Mouse (Mus musculus) stomach, embryonic 16.5 days (tissue): ENCODE data around the gene Arpc4. TPM values are rescaled to one million over a fixed set of nuclear protein-coding genes. Genes with fewer than 3 reads are reported as not detected.

Experiments used
- ATAC-seq: fragments of 200-750 bp; cut with Nextera tagmentation; 2 replicates; pipeline ENCODE4 v1.8.0; 2017; ENCODE audit warnings: moderate number of reproducible peaks, moderate TSS enrichment; ENCODE audit not compliant: insufficient read depth, low FRiP score
- H3K27ac ChIP-seq: fragments of 300-500 bp; sonication (generic); 2 replicates; pipeline ENCODE4 v1.5.1; 2014; ENCODE audit warnings: low read length
- H3K27me3 ChIP-seq: fragments of 300-500 bp; sonication (generic); 2 replicates; pipeline ENCODE4 v1.6.1; 2014; ENCODE audit warnings: low read length, control low read depth, mixed read lengths; ENCODE audit not compliant: control insufficient read depth, insufficient read depth
- H3K36me3 ChIP-seq: fragments of 300-500 bp; sonication (generic); 2 replicates; pipeline ENCODE4 v1.6.1; 2014; ENCODE audit warnings: low read length; ENCODE audit not compliant: control insufficient read depth, insufficient read depth
- H3K4me1 ChIP-seq: fragments of 300-500 bp; sonication (generic); 2 replicates; pipeline ENCODE4 v1.6.1; 2014; ENCODE audit warnings: low read length, control low read depth, mixed read lengths; ENCODE audit not compliant: control insufficient read depth, insufficient read depth
- H3K4me2 ChIP-seq: fragments of 300-500 bp; sonication (generic); 2 replicates; pipeline ENCODE4 v1.6.1; 2014; ENCODE audit warnings: low read depth, low read length, mixed read lengths
- H3K4me3 ChIP-seq: fragments of 300-500 bp; sonication (generic); replicated peaks from 2 replicates; pipeline ENCODE4 v1.5.1; 2014; ENCODE audit warnings: mild to moderate bottlenecking, low read length
- H3K9ac ChIP-seq: fragments of 300-500 bp; sonication (generic); 2 replicates; pipeline ENCODE4 v1.6.1; 2014; ENCODE audit warnings: low read length
- H3K9me3 ChIP-seq: fragments of 300-500 bp; sonication (generic); replicated peaks from 2 replicates; pipeline ENCODE4 v1.6.1; 2016; ENCODE audit warnings: low read length, control low read depth; ENCODE audit not compliant: control insufficient read depth
- WGBS: fragments of 180-500 bp; shearing (Covaris S2); extraction: QIAGEN DNeasy Blood & Tissue Kit; methylation state at CpG from one replicate; pipeline ENCODE4 v1.1.7; 2014; 5-methylcytosine and 5-hydroxymethylcytosine counted together
- polyA plus RNA-seq: library from polyadenylated mRNA; unstranded; fragments of >200 nt; fragmentation: Nextera tagmentation; extraction: Ambion mirVana; gene quantifications from 2 replicates; pipeline ENCODE4 v1.2.1, GENCODE M21; 2015

Arpc4 gene
- polyA plus RNA-seq, 1 experiment from 2014 or later = 396 TPM

- H3K27ac ChIP-seq = no peak overlapping the region
- no peaks in the 10 kb centered on the region for H3K27me3 ChIP-seq
- WGBS = 85% methylated on average over 6 of the region's 6 CpGs
- H3K9me3 ChIP-seq = no peaks in the 10 kb centered on the region
- no peak overlapping the region for H3K9ac ChIP-seq
- no peaks in the 10 kb centered on the region for H3K4me1 ChIP-seq
- H3K4me2 ChIP-seq = no peak overlapping the region
- no peak for ATAC-seq
- H3K36me3 ChIP-seq = no peaks in the 10 kb centered on the region
- H3K4me3 ChIP-seq = no peak overlapping the region
Observed at GRCm38 (mm10) chr6:113405483-113405882, 27.6 kb downstream of the Arpc4 start.

GRCm38 (mm10) chr6:113406683-113407082, 28.8 kb downstream of the Arpc4 start:
- Histone ChIP-seq H3K4me1 (no peaks in the 10 kb centered on the region), H3K4me3 (no peak overlapping the region), H3K36me3 (no peaks in the 10 kb centered on the region), H3K9ac (no peak overlapping the region), H3K9me3 (no peaks in the 10 kb centered on the region), H3K27ac (no peak overlapping the region), H3K27me3 (no peaks in the 10 kb centered on the region), H3K4me2 (no peak overlapping the region)
- ATAC-seq = no peak
- WGBS = 75% methylated on average over 9 of the region's 9 CpGs

DNA sequence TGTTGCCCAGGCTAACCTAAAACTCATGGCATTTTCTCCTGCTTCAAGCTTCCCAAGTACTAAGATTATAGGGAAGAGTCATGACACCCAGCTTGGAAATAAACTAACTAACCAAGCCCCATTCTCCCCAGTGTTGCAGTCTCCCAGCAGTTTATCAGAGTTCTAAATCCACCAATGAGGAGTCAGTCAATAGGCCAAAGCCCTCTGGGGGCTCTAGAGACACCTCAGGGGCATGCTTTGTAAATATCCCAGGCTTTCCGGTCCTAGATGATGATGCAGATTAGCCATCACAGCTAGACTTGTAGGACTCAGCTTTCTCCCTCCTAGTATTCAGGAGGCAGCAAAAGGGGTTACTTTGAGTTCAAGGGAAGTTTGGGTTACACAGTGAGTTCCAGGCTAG, 32.1 kb downstream of the Arpc4 start:
- ATAC-seq = no peak
- Histone ChIP-seq H3K4me3 (no peak overlapping the region), H3K9ac (no peak overlapping the region), H3K9me3 (no peaks in the 10 kb centered on the region), H3K4me1 (no peaks in the 10 kb centered on the region), H3K36me3 (no peaks in the 10 kb centered on the region), H3K4me2 (no peak overlapping the region), H3K27me3 (no peaks in the 10 kb centered on the region), H3K27ac (no peak overlapping the region)
- WGBS = 50% methylated on average over 1 of the region's 1 CpGs

- Histone ChIP-seq H3K4me3 (no peak overlapping the region), H3K9me3 (no peaks in the 10 kb centered on the region), H3K4me1 (peaks cover 8% of the 10 kb centered on the region), H3K4me2 (no peak overlapping the region), H3K9ac (no peak overlapping the region), H3K36me3 (no peaks in the 10 kb centered on the region), H3K27ac (no peak overlapping the region), H3K27me3 (no peaks in the 10 kb centered on the region)
- ATAC-seq = no peak
- 71% methylated on average over 5 of the region's 5 CpGs for WGBS
Observed at GRCm38 (mm10) chr6:113416416-113416815, 38.5 kb downstream of the Arpc4 start.

- no peaks in the 10 kb centered on the region for H3K36me3 ChIP-seq
- ATAC-seq = peak; percentile 59; the same call in 1 of the 2 replicates
- H3K9me3 ChIP-seq = no peaks in the 10 kb centered on the region
- H3K4me1 ChIP-seq = peaks cover 8% of the 10 kb centered on the region
- peak overlapping the region; percentile 62 for H3K4me2 ChIP-seq
- WGBS = 9% methylated on average over 16 of the region's 16 CpGs
- peak overlapping the region; percentile 59 for H3K4me3 ChIP-seq
- no peaks in the 10 kb centered on the region for H3K27me3 ChIP-seq
- H3K9ac ChIP-seq = peak overlapping the region; percentile 65
- H3K27ac ChIP-seq = no peak overlapping the region
Observed at GRCm38 (mm10) chr6:113418441-113419198, 40.7 kb downstream of the Arpc4 start.

- peak within 1 kb of the TSS; percentile 59 for H3K4me3 ChIP-seq
- H3K36me3 ChIP-seq = no peaks in the 10 kb centered on the region
- no peak within 1 kb of the TSS for H3K27ac ChIP-seq
- no peaks in the 10 kb centered on the region for H3K27me3 ChIP-seq
- peak within 1 kb of the TSS; percentile 62 for H3K4me2 ChIP-seq
- peaks cover 8% of the 10 kb centered on the region for H3K4me1 ChIP-seq
- peak within 1 kb of the TSS; percentile 66 for H3K9ac ChIP-seq
- no peaks in the 10 kb centered on the region for H3K9me3 ChIP-seq
- WGBS = under 1% methylated on average over 25 of the region's 25 CpGs
- ATAC-seq = peak; percentile 97
Observed at GRCm38 (mm10) chr6:113419199-113419587, 41.3 kb downstream of the Arpc4 start, which contains the start of gene Rpusd3. Gene Rpusd3 (minus strand): TSS chr6:113419340.

DNA sequence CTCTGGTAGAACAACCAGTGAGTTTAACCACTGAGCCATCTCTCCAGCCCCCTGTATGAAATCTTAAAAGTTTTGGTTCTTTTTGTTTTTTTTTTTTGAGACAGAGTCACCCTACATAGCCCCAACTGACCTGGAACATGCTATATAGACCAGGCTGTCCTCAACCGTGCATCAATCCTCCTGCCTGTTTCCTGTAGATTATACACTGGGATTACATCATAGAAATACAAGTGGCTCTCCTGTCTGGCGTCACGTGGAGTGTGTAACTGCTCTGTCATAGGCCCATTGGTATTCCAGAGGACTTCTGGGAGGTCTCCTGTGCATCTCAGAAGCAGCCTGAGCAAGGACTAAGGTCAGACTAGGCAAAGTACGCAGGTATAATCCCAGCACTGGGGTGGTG, 45.1 kb downstream of the Arpc4 start:
- Histone ChIP-seq H3K4me1 (peaks cover 6% of the 10 kb centered on the region), H3K27ac (no peak overlapping the region), H3K4me2 (no peak overlapping the region), H3K9me3 (0 out of 2 replicates have a peak, but pooled peaks cover 3% of the 10 kb centered on the region), H3K9ac (no peak overlapping the region), H3K36me3 (no peaks in the 10 kb centered on the region), H3K4me3 (no peak overlapping the region), H3K27me3 (no peaks in the 10 kb centered on the region)
- 64% methylated on average over 4 of the region's 4 CpGs for WGBS
- no peak for ATAC-seq

GRCm38 (mm10) chr6:113424187-113424586, 46.3 kb downstream of the Arpc4 start:
- WGBS = 71% methylated on average over 7 of the region's 7 CpGs

DNA sequence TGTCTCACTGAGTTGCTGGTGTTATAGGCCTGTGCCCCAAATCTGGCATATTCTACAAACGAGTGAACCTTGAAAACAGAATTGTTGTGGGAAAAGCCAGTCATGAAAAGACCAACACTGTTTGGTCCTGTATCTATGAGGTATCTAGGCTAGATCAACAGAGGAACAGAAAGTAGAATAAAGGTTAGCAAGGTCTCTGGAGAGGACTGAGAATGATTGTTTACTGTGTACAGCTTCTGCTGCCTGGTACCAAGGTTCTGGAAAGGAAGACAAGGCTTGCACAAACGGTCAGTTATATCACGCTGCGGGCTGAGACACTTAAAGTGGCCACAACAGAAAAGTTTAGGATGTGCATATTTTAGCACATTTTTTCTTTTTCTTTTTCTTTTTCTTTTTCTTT, 48.8 kb downstream of the Arpc4 start:
- 89% methylated on average over 4 of the region's 4 CpGs for whole genome bisulfite sequencing
- ATAC-seq = no peak
- Histone ChIP-seq H3K4me2 (no peak overlapping the region), H3K4me3 (no peak overlapping the region), H3K9me3 (0 out of 2 replicates have a peak, but pooled peaks cover 3% of the 10 kb centered on the region), H3K4me1 (no peaks in the 10 kb centered on the region), H3K36me3 (no peaks in the 10 kb centered on the region), H3K27me3 (no peaks in the 10 kb centered on the region), H3K9ac (no peak overlapping the region), H3K27ac (no peak overlapping the region)

More at GRCm38 (mm10) chr6:113424187-113424586, 46.3 kb downstream of the Arpc4 start:
- H3K4me1 ChIP-seq = no peaks in the 10 kb centered on the region
- no peak overlapping the region for H3K4me3 ChIP-seq
- no peaks in the 10 kb centered on the region for H3K36me3 ChIP-seq
- no peak for ATAC-seq
- no peak overlapping the region for H3K27ac ChIP-seq
- H3K9ac ChIP-seq = no peak overlapping the region
- H3K9me3 ChIP-seq = 0 out of 2 replicates have a peak, but pooled peaks cover 3% of the 10 kb centered on the region
- H3K4me2 ChIP-seq = no peak overlapping the region
- H3K27me3 ChIP-seq = no peaks in the 10 kb centered on the region
